Mouse (Mus musculus): ENCODE measurements at regions not wholly inside any gene's neighbourhood (a gene's known extent, or its start where the extent isn't known, plus 50 kb on each side); places are given as distances from the start of the nearest gene placed in this dataset.

DNA sequence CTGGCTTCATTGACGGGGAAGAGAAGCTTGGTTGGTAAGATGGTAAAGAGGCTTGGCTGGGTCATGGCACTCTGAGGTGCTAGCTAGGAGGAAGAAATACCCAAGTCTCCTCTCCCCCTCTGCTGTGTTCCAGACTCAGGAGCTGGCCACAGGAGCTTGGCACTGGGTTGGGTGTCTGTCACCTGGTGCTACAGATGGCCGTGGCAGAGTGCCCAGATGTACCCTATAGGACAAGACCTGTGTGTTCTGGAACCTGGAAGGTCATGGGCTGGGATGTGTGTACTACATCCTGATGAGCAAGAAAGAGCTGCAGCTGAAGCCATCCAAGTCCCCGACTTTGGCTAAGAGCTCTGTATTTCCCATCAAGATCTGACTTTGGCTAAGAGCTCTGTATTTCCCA is 72.4 kb downstream of the Nupl2 start:
- Histone ChIP-seq H3K27ac (no peak overlapping the region), H3K4me2 (no peak overlapping the region), H3K9ac (no peak overlapping the region), H3K4me3 (no peak overlapping the region), H3K27me3 (replicated peaks) (no peaks in the 10 kb centered on the region; the same call in 1 of the 2 replicates), H3K9me3 (replicated peaks) (no peaks in the 10 kb centered on the region), H3K36me3 (no peaks in the 10 kb centered on the region), H3K4me1 (no peaks in the 10 kb centered on the region)
- 64% methylated on average over 3 of the region's 3 CpGs for WGBS (ENCODE audit: insufficient replicate concordance)
- ATAC-seq: no peak

DNA sequence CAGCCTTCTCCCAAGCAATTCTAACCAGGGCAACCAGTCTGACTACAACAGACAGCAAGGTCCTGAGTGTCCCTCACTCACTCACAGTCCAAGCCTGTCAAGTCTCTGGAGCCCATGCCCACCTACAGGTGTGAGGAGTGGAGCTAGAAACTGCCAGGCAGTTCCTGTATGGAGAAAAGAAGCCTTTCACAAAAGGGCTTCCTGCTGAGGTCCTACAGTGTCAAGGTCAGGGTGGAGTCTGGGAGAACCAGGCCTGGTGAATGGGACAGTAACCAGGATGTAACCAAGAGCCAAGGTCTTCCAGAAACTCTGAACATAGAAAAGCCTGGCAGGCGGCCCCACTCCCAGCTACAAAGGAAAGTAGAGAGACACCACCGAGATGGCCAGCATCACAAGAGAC is 74.2 kb downstream of the Nupl2 start:
- Histone ChIP-seq H3K4me3 (no peak overlapping the region), H3K36me3 (no peaks in the 10 kb centered on the region), H3K27ac (no peak overlapping the region), H3K9ac (no peak overlapping the region), H3K27me3 (replicated peaks) (no peaks in the 10 kb centered on the region; the same call in 1 of the 2 replicates), H3K4me1 (no peaks in the 10 kb centered on the region), H3K4me2 (no peak overlapping the region), H3K9me3 (replicated peaks) (no peaks in the 10 kb centered on the region)
- no peak for ATAC-seq
- 51% methylated on average over 2 of the region's 2 CpGs for WGBS (ENCODE audit: insufficient replicate concordance)

DNA sequence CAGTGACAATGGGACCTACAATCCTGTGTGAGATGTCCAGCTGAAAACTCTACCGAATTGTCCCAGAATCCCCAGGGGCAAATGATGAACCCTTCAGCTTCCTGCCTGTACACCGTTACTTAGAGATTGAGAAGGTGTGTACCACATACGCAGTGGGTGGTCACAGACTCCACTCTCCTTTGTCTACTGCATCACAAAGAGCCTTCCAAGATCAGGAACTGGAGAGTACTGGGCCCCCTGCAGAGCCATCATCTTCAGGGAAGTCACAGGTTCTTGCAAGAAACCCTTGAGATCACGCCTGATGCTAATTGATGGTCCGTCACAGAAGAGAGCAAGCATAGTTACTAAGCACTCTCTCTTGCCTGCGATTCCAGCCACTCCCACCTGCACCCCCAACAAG is 79.4 kb downstream of the Nupl2 start:
- no peaks in the 10 kb centered on the region for H3K9me3 ChIP-seq (replicated peaks)
- no peak overlapping the region for H3K27ac ChIP-seq
- no peak overlapping the region for H3K4me2 ChIP-seq
- no peak for ATAC-seq
- no peak overlapping the region for H3K4me3 ChIP-seq
- H3K36me3 ChIP-seq: no peaks in the 10 kb centered on the region
- no peak overlapping the region for H3K9ac ChIP-seq
- 73% methylated on average over 6 of the region's 6 CpGs for WGBS (ENCODE audit: insufficient replicate concordance)
- no peaks in the 10 kb centered on the region for H3K4me1 ChIP-seq
- no peaks in the 10 kb centered on the region; the same call in 1 of the 2 replicates for H3K27me3 ChIP-seq (replicated peaks)

DNA sequence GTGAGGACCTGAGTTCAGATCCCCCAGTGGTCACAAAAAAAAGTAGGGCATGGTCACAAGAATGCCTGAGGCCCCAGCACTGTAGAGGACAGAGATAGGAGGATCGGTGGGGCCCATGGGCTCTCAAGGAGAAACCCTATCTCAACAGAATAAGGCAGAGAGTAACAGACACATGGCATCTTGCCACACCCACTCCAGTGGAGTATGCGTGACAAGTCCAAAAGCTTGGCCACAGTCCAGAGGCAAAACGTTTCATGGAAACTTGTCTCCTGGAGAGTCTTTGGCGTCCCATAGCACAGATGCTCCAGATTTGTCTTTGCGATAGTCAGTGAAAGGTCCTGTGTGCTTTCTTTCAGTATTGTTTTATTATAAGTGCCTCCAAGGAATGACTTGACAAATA is 90.7 kb downstream of the Nupl2 start:
- Histone ChIP-seq H3K9ac (no peak overlapping the region), H3K27me3 (replicated peaks) (no peaks in the 10 kb centered on the region), H3K4me2 (no peak overlapping the region), H3K4me1 (no peaks in the 10 kb centered on the region), H3K9me3 (replicated peaks) (peaks cover 4% of the 10 kb centered on the region; the same call in 1 of the 2 replicates), H3K4me3 (no peak overlapping the region), H3K36me3 (no peaks in the 10 kb centered on the region), H3K27ac (no peak overlapping the region)
- 72% methylated on average over 5 of the region's 5 CpGs for WGBS (ENCODE audit: insufficient replicate concordance)
- ATAC-seq: no peak

DNA sequence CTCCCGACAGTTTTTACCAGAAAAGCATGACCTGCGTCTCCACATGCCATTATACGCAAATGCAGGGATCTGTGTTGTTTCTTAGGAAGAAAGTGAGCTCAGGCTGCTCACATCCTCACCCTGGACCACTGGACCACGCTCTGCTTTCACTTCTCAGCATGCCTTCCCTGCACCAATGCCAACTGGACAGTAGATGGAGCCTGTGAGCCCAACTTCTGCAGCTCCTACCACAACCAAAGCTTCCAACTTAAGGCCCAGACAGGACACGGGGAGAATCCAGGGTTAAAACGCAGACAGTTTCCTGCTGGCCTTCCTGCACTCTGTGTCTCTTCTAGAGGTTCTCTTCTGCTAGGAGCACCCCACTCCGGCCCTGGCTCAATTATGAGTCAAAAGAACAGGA is 90.3 kb downstream of the Kcnh2 start:
- Histone ChIP-seq H3K9me3 (replicated peaks) (peaks cover 4% of the 10 kb centered on the region; the same call in 1 of the 2 replicates), H3K4me1 (peaks cover 8% of the 10 kb centered on the region; the same call in 1 of the 2 replicates), H3K4me2 (no peak overlapping the region), H3K4me3 (no peak overlapping the region), H3K27ac (no peak overlapping the region), H3K27me3 (replicated peaks) (peaks cover 32% of the 10 kb centered on the region; the same call in 1 of the 2 replicates), H3K36me3 (no peaks in the 10 kb centered on the region), H3K9ac (no peak overlapping the region)
- no peak for ATAC-seq
- 6% methylated on average over 7 of the region's 7 CpGs for WGBS (ENCODE audit: insufficient replicate concordance)

DNA sequence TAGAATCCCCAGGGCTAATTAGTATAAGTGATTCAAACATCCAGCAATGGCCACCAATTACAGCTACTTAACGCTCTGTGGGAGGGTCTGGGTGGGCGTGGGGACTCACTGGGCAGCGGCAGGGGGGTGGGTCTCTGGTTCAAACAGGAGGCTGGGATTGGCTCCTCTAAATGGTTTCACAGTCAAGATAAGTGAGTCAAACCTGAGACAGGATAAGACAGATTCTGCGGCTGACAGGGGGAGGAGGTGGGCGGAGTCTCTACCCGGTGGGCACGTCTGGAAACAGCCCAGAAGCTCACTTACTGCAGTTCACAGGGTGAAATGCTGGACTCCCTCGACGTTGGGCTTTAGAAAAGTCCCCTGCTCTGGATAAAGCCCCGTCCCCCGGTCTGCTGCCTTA is 89.3 kb downstream of the Kcnh2 start:
- H3K9me3 ChIP-seq (replicated peaks): peaks cover 4% of the 10 kb centered on the region; the same call in 1 of the 2 replicates
- no peak overlapping the region for H3K27ac ChIP-seq
- H3K27me3 ChIP-seq (replicated peaks): peaks cover 32% of the 10 kb centered on the region; the same call in 1 of the 2 replicates
- H3K4me2 ChIP-seq: peak overlapping the region; percentile 19; the same call in 1 of the 2 replicates
- peaks cover 8% of the 10 kb centered on the region; the same call in 1 of the 2 replicates for H3K4me1 ChIP-seq
- no peak for ATAC-seq
- no peak overlapping the region for H3K9ac ChIP-seq
- WGBS (ENCODE audit: insufficient replicate concordance): 8% methylated on average over 11 of the region's 11 CpGs
- H3K4me3 ChIP-seq: no peak overlapping the region
- no peaks in the 10 kb centered on the region for H3K36me3 ChIP-seq

DNA sequence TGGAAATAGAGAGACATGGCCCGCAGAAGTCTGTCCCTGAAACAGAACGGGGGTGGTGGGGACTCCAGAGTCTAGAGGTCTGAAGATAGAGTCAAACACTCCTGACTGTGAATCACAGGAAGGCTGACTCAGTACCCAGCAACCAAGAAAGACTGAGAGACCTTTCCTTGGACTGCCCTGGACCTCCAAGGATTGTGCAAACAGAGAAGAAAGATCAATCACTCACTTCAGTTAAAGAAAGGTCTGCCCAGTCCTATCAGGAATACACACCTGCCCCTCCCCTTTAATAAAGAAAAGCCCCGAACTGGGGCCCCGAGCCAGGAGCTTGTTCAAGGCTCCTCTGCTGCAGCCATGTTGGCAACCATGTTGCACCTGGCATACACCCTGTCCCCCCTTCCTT is 87.3 kb downstream of the Kcnh2 start:
- H3K9ac ChIP-seq: no peak overlapping the region

DNA sequence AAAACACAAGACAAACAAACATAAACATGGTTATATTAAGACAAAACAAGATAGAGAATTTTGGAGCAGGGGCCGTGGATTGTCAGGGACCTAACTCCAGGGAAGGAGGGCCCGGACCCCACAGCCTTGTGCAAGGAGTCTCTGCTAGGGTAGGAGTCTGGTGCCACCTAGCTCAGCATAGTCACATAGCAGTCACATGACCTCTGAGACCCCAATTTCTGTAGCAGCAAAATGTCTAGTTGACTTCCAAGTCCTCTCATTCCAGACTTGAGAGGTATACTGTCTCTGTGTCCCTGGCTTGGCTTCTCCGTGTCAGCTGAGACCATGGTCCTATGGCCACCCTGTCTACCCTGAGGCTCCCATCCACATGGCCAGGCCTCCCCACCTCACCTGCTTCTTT is 86.0 kb downstream of the Kcnh2 start:
- no peak for ATAC-seq
- 74% methylated on average over 3 of the region's 3 CpGs for WGBS (ENCODE audit: insufficient replicate concordance)
- H3K9ac ChIP-seq: no peak overlapping the region
- no peak overlapping the region for H3K4me3 ChIP-seq
- peaks cover 8% of the 10 kb centered on the region; the same call in 1 of the 2 replicates for H3K4me1 ChIP-seq
- no peak overlapping the region for H3K4me2 ChIP-seq
- no peaks in the 10 kb centered on the region for H3K9me3 ChIP-seq (replicated peaks)
- peaks cover 32% of the 10 kb centered on the region; the same call in 1 of the 2 replicates for H3K27me3 ChIP-seq (replicated peaks)
- no peaks in the 10 kb centered on the region for H3K36me3 ChIP-seq
- H3K27ac ChIP-seq: no peak overlapping the region

More for the DNA sequence above, 87.3 kb downstream of the Kcnh2 start:
- ATAC-seq: no peak
- H3K4me2 ChIP-seq: no peak overlapping the region
- WGBS (ENCODE audit: insufficient replicate concordance): 28% methylated on average over 4 of the region's 4 CpGs
- H3K27ac ChIP-seq: no peak overlapping the region
- H3K36me3 ChIP-seq: no peaks in the 10 kb centered on the region
- no peaks in the 10 kb centered on the region for H3K9me3 ChIP-seq (replicated peaks)
- H3K4me1 ChIP-seq: peaks cover 8% of the 10 kb centered on the region; the same call in 1 of the 2 replicates
- peaks cover 32% of the 10 kb centered on the region; the same call in 1 of the 2 replicates for H3K27me3 ChIP-seq (replicated peaks)
- H3K4me3 ChIP-seq: no peak overlapping the region

DNA sequence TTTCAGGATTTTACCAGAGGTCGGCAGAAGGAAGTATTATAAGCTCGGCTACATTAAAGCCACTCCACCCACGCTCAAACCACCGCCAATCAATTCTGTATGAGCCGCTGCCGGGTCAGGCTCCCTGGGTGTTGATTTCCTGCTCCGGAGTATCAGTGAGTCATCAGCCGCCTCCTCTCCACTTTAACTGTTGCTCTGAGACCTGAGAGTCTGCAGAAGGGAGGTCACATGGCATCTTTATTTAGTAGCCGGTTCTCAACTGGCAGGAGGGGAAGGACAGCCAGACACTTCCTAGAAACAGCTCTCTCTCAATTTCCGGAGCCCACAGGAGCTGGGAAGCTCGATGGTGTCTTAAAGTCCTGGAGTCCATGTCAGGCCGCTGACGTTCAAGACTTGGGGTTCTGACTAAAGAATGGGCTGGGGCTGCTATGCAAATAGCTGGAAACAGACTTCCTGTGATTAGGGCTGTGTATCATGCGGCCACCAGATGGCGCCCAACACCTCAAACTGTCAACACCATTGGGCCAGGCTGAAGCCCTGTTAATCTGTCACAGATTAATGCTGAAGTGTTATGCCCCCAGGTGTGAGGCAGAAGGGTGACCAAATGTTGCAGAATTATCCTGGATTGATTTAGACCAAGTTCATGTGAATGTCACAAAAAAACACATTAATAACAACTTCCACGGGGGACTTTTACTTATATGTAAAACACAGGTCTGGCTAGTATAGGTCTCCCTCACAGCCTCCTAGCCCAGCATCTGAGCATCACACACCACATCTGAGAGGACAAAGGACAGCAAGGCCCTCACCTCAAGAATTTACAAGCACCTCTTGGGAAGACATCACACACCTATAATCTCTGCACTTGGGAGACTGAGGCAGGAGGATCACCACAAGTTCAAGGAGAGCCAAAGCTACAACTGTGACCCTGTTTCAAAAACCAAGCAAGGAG is 84.8 kb downstream of the Kcnh2 start:
- Histone ChIP-seq H3K9ac (no peak overlapping the region), H3K4me3 (peak overlapping the region; percentile 30)
- peak; percentile 68 for ATAC-seq

More for the DNA sequence above, 84.8 kb downstream of the Kcnh2 start:
- no peaks in the 10 kb centered on the region for H3K36me3 ChIP-seq
- H3K4me1 ChIP-seq: peaks cover 8% of the 10 kb centered on the region; the same call in 1 of the 2 replicates
- WGBS (ENCODE audit: insufficient replicate concordance): 3% methylated on average over 16 of the region's 16 CpGs
- H3K27ac ChIP-seq: no peak overlapping the region
- peaks cover 27% of the 10 kb centered on the region; the same call in 1 of the 2 replicates for H3K27me3 ChIP-seq (replicated peaks)
- H3K4me2 ChIP-seq: peak overlapping the region; percentile 59
- H3K9me3 ChIP-seq (replicated peaks): no peaks in the 10 kb centered on the region

Data from liver, embryonic 12.5 days (tissue).